In the genomic region with DNA sequence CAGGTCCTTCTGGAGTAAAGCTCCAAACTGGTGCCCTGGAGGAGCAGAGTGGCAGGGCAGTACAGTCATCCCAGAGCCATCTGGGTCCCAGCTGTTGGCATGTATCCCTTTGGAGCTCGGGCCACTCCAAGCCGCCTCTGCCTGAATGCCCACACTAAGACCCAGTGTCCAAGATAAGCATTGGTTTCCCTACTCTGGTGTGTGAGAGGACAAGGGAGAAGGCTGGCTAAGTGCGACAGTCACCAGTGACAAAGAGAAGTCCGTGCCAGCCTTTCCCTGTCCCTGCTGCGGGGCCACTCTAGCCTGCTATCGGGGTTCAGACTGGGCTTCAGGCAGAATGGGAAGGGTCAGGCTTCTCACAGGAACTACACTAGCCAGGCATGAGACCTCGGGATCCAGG, we compare ENCODE assay signal across 10 mouse cellular contexts. TPM values are rescaled to one million over a fixed set of nuclear protein-coding genes. Genes with fewer than 3 reads are reported as not detected.
DNase-seq lines count a peak whose midpoint lies in the region; ATAC-seq lines count a peak whose summit lies in the region.
"Had no signal": no experiment of that assay in that cellular context is flagged by ENCODE, and none has a peak within 500 bp of the region (broad histone marks: within the 10 kb centered on the region; RNA-seq: fewer than 3 reads in every experiment).

No protein-coding gene starts in this region.

- H3K4me1 ChIP-seq in kidney, embryonic 14.5 days (ENCODE audit: control insufficient read depth, insufficient read depth, low read length): no peaks in the 10 kb centered on the region
- no peaks in the 10 kb centered on the region for H3K4me1 ChIP-seq in forebrain, embryonic 11.5 days (replicated peaks; ENCODE audit: control insufficient read depth, insufficient read depth, low read length)
- H3K4me1 ChIP-seq in hindbrain, embryonic 13.5 days (replicated peaks): peaks cover 9% of the 10 kb centered on the region; the same call in 1 of the 2 replicates
- no peaks in the 10 kb centered on the region; the same call in 1 of the 2 replicates for H3K4me1 ChIP-seq in midbrain, embryonic 15.5 days
- peaks cover 10% of the 10 kb centered on the region; the same call in 1 of the 2 replicates for H3K4me1 ChIP-seq in kidney, embryonic 16.5 days (ENCODE audit: insufficient read depth, low read length)

- no peak for DNase-seq in kidney, postnatal 14 days
- peak; percentile 53 for DNase-seq in forebrain, embryonic 11.5 days (ENCODE audit: low spot score)
- no peak for DNase-seq in thymus, adult 18-20 months
- no peak for DNase-seq in frontal cortex, adult 2 months (ENCODE audit: extremely low spot score in 1 of 2, low spot score in 1 of 2)
- DNase-seq: kidney, postnatal 10 days had no signal

- no peak overlapping the region for H3K4me2 ChIP-seq in kidney, embryonic 14.5 days (replicated peaks; ENCODE audit: low read depth, low read length)
- H3K4me2 ChIP-seq in forebrain, embryonic 11.5 days (ENCODE audit: low read depth, low read length, severe bottlenecking): no peak overlapping the region
- H3K4me2 ChIP-seq in hindbrain, embryonic 13.5 days: no peak overlapping the region
- H3K4me2 ChIP-seq in midbrain, embryonic 15.5 days: no peak overlapping the region
- no peak overlapping the region for H3K4me2 ChIP-seq in kidney, embryonic 16.5 days (replicated peaks; ENCODE audit: low read depth, low read length)
- H3K4me2 ChIP-seq: heart, embryonic 13.5 days had no signal

- no peaks in the 10 kb centered on the region for H3K27me3 ChIP-seq in kidney, embryonic 14.5 days (ENCODE audit: control insufficient read depth, insufficient read depth, low read length)
- H3K27me3 ChIP-seq in forebrain, embryonic 11.5 days (ENCODE audit: control insufficient read depth, insufficient read depth, low read length): no peaks in the 10 kb centered on the region
- no peaks in the 10 kb centered on the region for H3K27me3 ChIP-seq in hindbrain, embryonic 13.5 days
- no peaks in the 10 kb centered on the region for H3K27me3 ChIP-seq in midbrain, embryonic 15.5 days (replicated peaks)
- H3K27me3 ChIP-seq in kidney, embryonic 16.5 days (ENCODE audit: insufficient read depth, low read length): no peaks in the 10 kb centered on the region
- H3K27me3 ChIP-seq: heart, embryonic 13.5 days had no signal

- no peak overlapping the region for H3K9ac ChIP-seq in kidney, embryonic 14.5 days (ENCODE audit: low read depth, low read length)
- no peak overlapping the region for H3K9ac ChIP-seq in forebrain, embryonic 11.5 days (ENCODE audit: low read length)
- H3K9ac ChIP-seq in hindbrain, embryonic 13.5 days: no peak overlapping the region; the same call in 1 of the 2 replicates
- no peak overlapping the region for H3K9ac ChIP-seq in midbrain, embryonic 15.5 days
- H3K9ac ChIP-seq in kidney, embryonic 16.5 days (replicated peaks; ENCODE audit: low read length): no peak overlapping the region
- H3K9ac ChIP-seq: heart, embryonic 13.5 days had no signal

- H3K9me3 ChIP-seq in kidney, embryonic 14.5 days (ENCODE audit: control insufficient read depth, low read length): no peaks in the 10 kb centered on the region
- H3K9me3 ChIP-seq in forebrain, embryonic 11.5 days (ENCODE audit: control insufficient read depth, low read length): no peaks in the 10 kb centered on the region
- H3K9me3 ChIP-seq in hindbrain, embryonic 13.5 days: no peaks in the 10 kb centered on the region
- no peaks in the 10 kb centered on the region for H3K9me3 ChIP-seq in midbrain, embryonic 15.5 days
- H3K9me3 ChIP-seq in kidney, embryonic 16.5 days (ENCODE audit: low read length): no peaks in the 10 kb centered on the region
- H3K9me3 ChIP-seq: heart, embryonic 13.5 days had no signal

- no peak overlapping the region for H3K27ac ChIP-seq in kidney, embryonic 14.5 days (ENCODE audit: low read depth, low read length)
- no peak overlapping the region for H3K27ac ChIP-seq in forebrain, embryonic 11.5 days (ENCODE audit: low read depth, low read length)
- peak overlapping the region; percentile 78 for H3K27ac ChIP-seq in hindbrain, embryonic 13.5 days
- H3K27ac ChIP-seq in midbrain, embryonic 15.5 days: peak overlapping the region; percentile 51
- H3K27ac ChIP-seq in kidney, embryonic 16.5 days (ENCODE audit: low read length): no peak overlapping the region
- H3K27ac ChIP-seq: heart, embryonic 13.5 days had no signal

- H3K4me3 ChIP-seq in kidney, embryonic 14.5 days (ENCODE audit: low read length): no peak overlapping the region
- no peak overlapping the region for H3K4me3 ChIP-seq in forebrain, embryonic 11.5 days (ENCODE audit: low read depth, low read length)
- H3K4me3 ChIP-seq in hindbrain, embryonic 13.5 days: no peak overlapping the region
- H3K4me3 ChIP-seq in midbrain, embryonic 15.5 days: no peak overlapping the region
- H3K4me3 ChIP-seq in kidney, embryonic 16.5 days (ENCODE audit: low read length): no peak overlapping the region
- H3K4me3 ChIP-seq: heart, embryonic 13.5 days had no signal

- ATAC-seq in kidney, embryonic 14.5 days (ENCODE audit: low FRiP score, low TSS enrichment): peak; percentile 17; the same call in 1 of the 2 replicates
- no peak for ATAC-seq in forebrain, embryonic 11.5 days (replicated peaks; ENCODE audit: low FRiP score)
- 0 out of 2 replicates have a peak, but pooled peaks have one; percentile 30 for ATAC-seq in hindbrain, embryonic 13.5 days (ENCODE audit: low FRiP score)
- 0 out of 2 replicates have a peak, but pooled peaks have one; percentile 29 for ATAC-seq in midbrain, embryonic 15.5 days (replicated peaks)
- ATAC-seq in kidney, embryonic 16.5 days (ENCODE audit: low FRiP score, low TSS enrichment): no peak

- H3K36me3 ChIP-seq in kidney, embryonic 14.5 days (ENCODE audit: control insufficient read depth, insufficient read depth, low read length): peaks cover 36% of the 10 kb centered on the region
- H3K36me3 ChIP-seq in forebrain, embryonic 11.5 days (ENCODE audit: control insufficient read depth, insufficient read depth, low read length): peaks cover 15% of the 10 kb centered on the region
- peaks cover 43% of the 10 kb centered on the region for H3K36me3 ChIP-seq in hindbrain, embryonic 13.5 days
- peaks cover 12% of the 10 kb centered on the region for H3K36me3 ChIP-seq in midbrain, embryonic 15.5 days (replicated peaks)
- H3K36me3 ChIP-seq in kidney, embryonic 16.5 days (ENCODE audit: insufficient read depth, low read length): peaks cover 27% of the 10 kb centered on the region

- 82% methylated on average over 7 of the region's 7 CpGs for WGBS in kidney, embryonic 14.5 days
- WGBS in forebrain, embryonic 11.5 days: 82% methylated on average over 7 of the region's 7 CpGs
- WGBS in hindbrain, embryonic 13.5 days: 79% methylated on average over 7 of the region's 7 CpGs
- WGBS in midbrain, embryonic 15.5 days: 77% methylated on average over 7 of the region's 7 CpGs
- WGBS in kidney, embryonic 16.5 days: 73% methylated on average over 7 of the region's 7 CpGs

RNA-seq across cellular contexts. Expression of a gene that starts 0.7 kb away (rescaled TPM):
- 0.23 and 0.49 TPM in 2 replicates for polyA plus RNA-seq in kidney, embryonic 14.5 days (2014; fragmentation: Nextera tagmentation; extraction: Ambion mirVana)
- polyA plus RNA-seq in forebrain, embryonic 11.5 days (2014; fragmentation: Nextera tagmentation; extraction: Ambion mirVana): 0.56 TPM in 2 replicates
- 0.38 and 0.53 TPM in 2 replicates for polyA plus RNA-seq in hindbrain, embryonic 13.5 days (2015; fragmentation: Nextera tagmentation; extraction: Ambion mirVana)
- polyA plus RNA-seq in midbrain, embryonic 15.5 days (2015; fragmentation: Nextera tagmentation; extraction: Ambion mirVana): 0.28 and 0.34 TPM in 2 replicates
- 0.90 and 1.0 TPM in 2 replicates for polyA plus RNA-seq in frontal cortex, adult 2 months (2012; rRNA removed)
- polyA plus RNA-seq in kidney, embryonic 16.5 days (2015; fragmentation: Nextera tagmentation; extraction: Ambion mirVana): 0.24 and 0.35 TPM in 2 replicates

RNA-seq across cellular contexts. Expression of a gene that starts 49.9 kb away (rescaled TPM):
- polyA plus RNA-seq in kidney, embryonic 14.5 days (2014; fragmentation: Nextera tagmentation; extraction: Ambion mirVana): 33.4 and 37.8 TPM in 2 replicates
- polyA plus RNA-seq in forebrain, embryonic 11.5 days (2014; fragmentation: Nextera tagmentation; extraction: Ambion mirVana): 53.0 and 55.2 TPM in 2 replicates
- polyA plus RNA-seq in hindbrain, embryonic 13.5 days (2015; fragmentation: Nextera tagmentation; extraction: Ambion mirVana): 36.9 and 39.0 TPM in 2 replicates
- polyA plus RNA-seq in midbrain, embryonic 15.5 days (2015; fragmentation: Nextera tagmentation; extraction: Ambion mirVana): 40.1 and 42.2 TPM in 2 replicates
- 30.0 and 32.0 TPM in 2 replicates for polyA plus RNA-seq in frontal cortex, adult 2 months (2012; rRNA removed)
- 46.1 and 47.5 TPM in 2 replicates for polyA plus RNA-seq in kidney, embryonic 16.5 days (2015; fragmentation: Nextera tagmentation; extraction: Ambion mirVana)

Comparison
In these comparisons a context has a peak if more than half of its experiments do, and no peak if none do; other contexts are left out.
1. ATAC-seq: peak in kidney, embryonic 14.5 days (single experiment), hindbrain, embryonic 13.5 days (single experiment) and midbrain, embryonic 15.5 days (single experiment); none in forebrain, embryonic 11.5 days (single experiment) and kidney, embryonic 16.5 days (single experiment).
2. H3K27ac ChIP-seq: peak in hindbrain, embryonic 13.5 days (single experiment) and midbrain, embryonic 15.5 days (single experiment); none in kidney, embryonic 14.5 days (single experiment), forebrain, embryonic 11.5 days (single experiment) and kidney, embryonic 16.5 days (single experiment).